Mouse (Mus musculus): ENCODE measurements around the gene Trpv5. TPM values are rescaled to one million over a fixed set of nuclear protein-coding genes. Genes with fewer than 3 reads are reported as not detected.

Trpv5 gene
- total RNA-seq, 4 experiments from 2014 or later = not detected

Other genes with a start within 250 kb of the Trpv5 start
- gene Gm10334, start 234.6 kb downstream of the Trpv5 start, total RNA-seq (2022) = 1 to 10 TPM in 2 of 4 experiments, under 1 TPM in 1, not detected in 1; 0.66 to 1.3 (median 1.2) TPM
- not detected for gene Prss1, start 221.8 kb downstream of the Trpv5 start, total RNA-seq (2022)
- not detected for gene Prss2, start 159.0 kb downstream of the Trpv5 start, total RNA-seq (2022)
- 100 to 1,000 TPM; 120 to 138 (median 128) TPM for gene Ephb6, start 75.3 kb downstream of the Trpv5 start, total RNA-seq (2022)
- 1 to 10 TPM; 2.3 to 2.8 (median 2.6) TPM for gene Trpv6, start 44.4 kb downstream of the Trpv5 start, total RNA-seq (2022)
- not detected for gene Llcfc1, start 3.7 kb upstream of the Trpv5 start, total RNA-seq (2022)
- gene Kel, start 23.6 kb upstream of the Trpv5 start, total RNA-seq (2022) = not detected
- not detected for gene Olfr459, start 94.4 kb upstream of the Trpv5 start, total RNA-seq (2022)
- not detected for gene Pip, start 166.8 kb upstream of the Trpv5 start, total RNA-seq (2022)
- not detected for gene Sval2, start 172.2 kb upstream of the Trpv5 start, total RNA-seq (2022)